Mouse (Mus musculus) lung, postnatal 0 days (tissue): Measurements from ENCODE around the gene Arih2.

Source experiments
- CTCF ChIP-seq: IDR thresholded peaks from 2 replicates; pipeline ENCODE4 v1.5.1; 2016; ENCODE audit warnings: antibody characterized with exemption, mild to moderate bottlenecking
- EP300 ChIP-seq: IDR thresholded peaks from 2 replicates; pipeline ENCODE4 v1.6.1; 2016; ENCODE audit warnings: antibody characterized with exemption, mild to moderate bottlenecking, control low read depth

GRCm38 (mm10) chr9:108574921-108575320 lies 74.3 kb downstream of the Arih2 start:
- TF ChIP-seq EP300 (no peak), CTCF (no peak)
